Mouse (Mus musculus) Muller cell, postnatal 12 days (primary cell): ENCODE measurements around the gene Sox11.

Experiments used
- DNase-seq: peaks from one replicate; pipeline ENCODE4 v3.0.0-alpha.2; 2015; ENCODE audit errors: inconsistent ontology term

Gene Sox11

DNA sequence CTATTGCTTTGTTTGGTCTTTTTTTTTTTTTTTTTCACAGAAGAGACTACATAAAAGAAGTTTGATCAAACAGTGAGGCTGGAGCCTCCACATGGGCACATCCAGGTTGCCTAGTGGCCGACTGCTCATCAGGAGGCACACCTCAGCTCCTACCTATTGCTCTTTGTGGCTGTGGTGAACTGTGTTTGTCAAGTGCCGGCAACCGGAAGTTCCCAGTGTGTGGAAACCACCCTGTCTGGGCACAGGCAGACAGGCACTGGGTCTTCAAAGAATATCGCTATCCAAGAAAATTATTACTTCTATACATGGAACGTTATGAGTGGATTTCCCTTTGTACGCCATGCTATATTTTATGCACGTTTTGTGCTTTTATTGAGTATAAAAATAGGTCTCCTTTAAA lies 6.0 kb downstream of the Sox11 start:
- no peak for DNase-seq

DNA sequence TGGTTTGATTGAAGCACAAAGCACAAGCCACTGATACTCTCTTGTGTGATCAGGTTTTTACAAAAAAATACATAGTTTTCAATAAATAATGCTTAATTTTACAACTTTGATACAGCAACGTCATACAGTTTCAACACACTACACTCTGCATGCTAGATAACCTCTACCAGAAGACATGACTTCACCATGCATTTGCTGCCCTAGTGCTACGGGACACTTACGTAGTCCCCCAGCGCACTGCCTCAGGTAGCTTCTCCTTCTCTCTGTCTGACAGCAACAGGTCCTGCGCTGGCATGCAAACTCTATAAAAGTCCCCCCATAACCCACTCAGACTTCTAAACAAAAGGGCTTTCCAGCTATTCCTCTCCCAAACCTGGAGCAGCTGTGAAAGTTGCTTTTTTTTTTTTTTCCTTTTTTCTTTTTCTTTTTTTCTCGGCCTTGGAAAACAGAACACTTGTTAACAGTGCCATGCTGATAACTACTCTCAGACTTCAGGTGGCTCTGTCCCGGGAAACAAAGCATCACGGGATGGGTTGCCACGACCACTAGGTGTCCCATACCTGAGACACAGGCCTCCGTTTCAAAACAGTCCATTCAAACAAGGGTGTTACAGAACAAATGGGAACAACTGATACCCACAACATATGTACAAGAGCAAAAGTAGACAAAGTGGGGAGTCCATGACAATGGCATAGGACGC lies 6.9 kb downstream of the Sox11 start:
- no peak for DNase-seq

DNA sequence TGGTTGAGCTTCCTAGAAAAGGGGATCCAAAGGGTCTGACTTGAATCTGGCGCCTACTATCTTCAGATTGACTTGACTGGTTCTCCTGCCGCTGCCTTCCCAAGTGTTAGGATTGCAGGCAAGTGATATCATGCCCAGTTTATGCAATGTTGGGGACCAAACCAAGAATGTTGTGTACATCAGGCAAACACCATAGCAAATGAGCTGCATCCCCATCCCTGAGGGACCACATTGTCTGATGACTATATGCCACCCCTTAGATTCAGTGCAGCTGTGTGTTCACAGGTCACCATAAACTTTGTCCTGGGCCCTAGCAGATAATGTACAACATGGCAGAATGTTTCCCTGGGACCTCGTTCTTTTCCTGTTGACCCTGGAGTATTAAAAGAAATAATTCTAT lies 8.8 kb downstream of the Sox11 start:
- no peak for DNase-seq

DNA sequence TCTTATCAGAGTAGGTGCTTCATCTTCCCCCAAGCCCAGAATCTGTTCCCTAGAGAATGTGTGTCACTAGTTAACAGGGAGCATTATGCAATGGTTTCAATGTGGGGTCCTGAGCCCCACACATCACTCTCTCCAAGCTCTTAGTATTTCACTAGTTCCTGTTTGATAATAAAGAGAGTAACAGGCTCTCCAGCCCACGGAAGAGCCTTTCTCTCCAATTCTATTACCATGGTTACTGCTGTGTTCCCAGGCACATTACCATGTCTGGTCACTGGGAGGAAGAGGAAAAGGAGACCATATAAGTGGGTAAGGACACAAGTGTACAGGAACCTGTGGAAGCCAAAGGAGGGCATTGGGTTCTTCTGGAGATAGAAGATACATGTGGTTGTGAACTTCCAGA lies 19.0 kb downstream of the Sox11 start:
- DNase-seq, result no peak

DNA sequence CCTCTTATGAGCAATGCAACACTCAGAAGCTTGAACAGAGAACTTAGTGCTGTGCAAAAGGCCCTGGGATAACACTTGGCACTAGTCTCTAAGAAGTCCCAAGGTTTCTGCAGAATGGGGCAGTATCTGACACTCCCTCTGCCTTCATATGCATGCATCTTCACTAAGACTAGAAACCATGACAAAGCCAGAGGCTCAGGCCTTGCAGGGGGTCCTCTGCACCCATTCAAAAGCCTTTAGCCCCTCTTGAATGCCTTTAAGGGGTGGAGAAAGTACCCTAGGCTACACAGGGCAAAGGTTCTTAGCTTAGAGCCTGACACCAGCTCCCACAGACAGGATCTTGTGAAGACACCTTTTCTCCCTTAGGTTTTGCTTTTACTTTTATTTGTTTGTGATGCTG lies 21.7 kb downstream of the Sox11 start:
- DNase-seq, result no peak

DNA sequence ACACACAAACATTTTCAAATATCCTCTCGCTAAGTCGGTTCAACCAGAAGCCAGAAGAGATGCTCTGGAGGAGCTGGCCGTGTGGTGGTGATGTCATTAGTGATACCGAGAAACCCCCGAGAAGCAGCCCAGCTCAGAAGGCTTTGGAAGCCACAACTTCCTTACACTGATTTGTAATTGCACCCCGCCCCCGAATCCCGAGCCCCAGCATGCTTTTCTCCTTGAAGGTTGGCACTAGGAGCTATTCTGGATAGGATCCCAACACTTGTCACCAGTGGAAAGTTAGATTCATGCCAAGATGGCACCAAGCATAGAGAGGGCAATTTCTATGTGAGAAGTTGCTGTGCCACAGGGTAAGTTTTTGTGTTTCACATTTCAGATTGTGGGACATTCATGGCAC lies 29.4 kb downstream of the Sox11 start:
- DNase-seq, result no peak

DNA sequence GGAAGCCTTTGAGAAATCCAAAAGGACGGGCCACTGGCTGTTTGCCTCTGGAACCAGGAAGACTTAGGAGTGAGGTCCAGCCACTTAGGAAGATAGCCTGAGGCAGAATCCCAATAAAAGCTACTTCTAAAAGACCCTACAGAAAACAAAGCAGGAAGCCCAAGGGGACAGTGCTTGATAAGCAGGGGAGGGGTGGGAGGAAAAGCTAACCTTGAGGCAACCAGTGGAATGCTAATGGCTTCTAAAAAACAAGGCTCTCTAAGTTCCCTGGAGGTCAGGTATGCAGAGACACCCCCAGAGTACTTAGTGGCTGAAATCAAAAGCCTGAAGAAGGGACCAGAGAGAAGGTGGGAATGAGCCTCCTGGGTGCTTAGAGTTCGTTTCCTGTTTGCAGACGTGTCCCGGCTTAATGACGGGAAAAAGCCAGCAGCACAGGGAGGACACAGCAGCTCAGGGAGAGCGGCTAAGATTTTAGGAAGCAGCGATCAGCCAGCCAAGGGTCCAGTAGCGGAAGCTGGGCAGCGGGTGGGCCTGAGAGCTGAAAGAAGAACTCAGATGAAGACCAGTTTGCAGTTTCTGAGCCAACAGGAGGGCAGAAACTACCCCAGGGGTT lies 30.4 kb downstream of the Sox11 start:
- DNase-seq, result no peak

DNA sequence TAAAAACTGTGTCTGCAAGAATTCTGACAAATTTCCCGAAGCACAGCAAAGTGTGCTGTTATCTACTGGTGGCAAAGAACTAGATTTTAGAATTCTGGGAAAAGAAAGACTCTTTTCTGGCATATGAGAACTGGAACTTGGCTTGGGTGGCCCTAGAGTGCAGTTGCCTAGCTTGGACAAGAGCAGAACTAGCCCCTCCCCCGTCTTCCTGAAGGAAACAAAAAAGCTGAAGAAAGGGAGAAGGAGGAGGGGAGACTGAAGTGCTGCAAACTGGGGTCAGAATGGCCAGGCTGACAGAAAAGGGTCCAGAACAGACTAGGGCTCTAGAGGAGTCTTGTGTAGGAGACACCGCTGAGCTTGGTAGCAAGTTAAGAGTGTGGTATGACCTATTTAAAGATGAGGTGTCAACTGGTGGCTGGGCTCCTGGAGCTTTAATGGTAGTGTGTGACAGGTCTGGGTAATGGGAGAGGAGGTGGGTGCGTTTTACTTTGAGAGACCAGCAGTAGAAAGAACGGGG lies 31.0 kb downstream of the Sox11 start:
- DNase-seq, result no peak

DNA sequence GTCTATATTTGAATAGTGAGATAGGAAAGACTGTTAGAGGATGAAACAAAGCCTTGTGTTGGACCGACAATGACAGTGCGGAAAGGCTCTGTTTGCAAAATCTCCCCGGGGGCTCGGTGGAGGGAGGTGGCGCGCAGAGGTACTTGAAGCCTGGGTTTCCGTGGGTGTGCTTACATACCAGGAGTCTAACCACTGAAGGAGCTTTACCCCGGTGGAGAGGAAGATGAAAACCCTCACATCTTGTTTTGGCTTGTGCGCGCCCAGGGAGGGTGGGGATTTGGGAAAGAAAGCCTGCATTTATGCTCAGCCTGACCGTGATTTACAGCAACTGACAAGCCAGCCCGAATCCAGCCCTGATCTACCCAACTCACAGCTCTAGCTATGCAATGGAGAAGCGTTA lies 31.7 kb downstream of the Sox11 start:
- DNase-seq, result no peak

DNA sequence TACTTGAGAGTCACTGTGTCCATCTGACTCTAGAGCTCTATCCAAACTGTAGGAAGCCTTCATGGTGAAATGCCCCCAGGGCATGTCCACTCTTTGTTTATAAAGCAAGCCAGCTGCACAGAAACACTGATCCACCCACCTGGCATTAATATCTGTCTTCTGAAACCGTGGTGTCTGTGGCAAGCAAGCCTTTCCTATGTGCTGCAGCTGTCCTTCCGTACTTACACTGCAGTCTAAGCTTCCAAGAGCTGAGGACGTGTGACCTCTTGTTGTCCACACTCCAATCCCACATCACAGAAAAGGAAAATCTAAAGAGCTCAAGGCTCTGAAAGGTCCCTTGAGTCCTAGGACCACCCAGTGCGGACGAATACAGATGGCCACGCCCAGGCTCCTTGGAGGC lies 32.4 kb downstream of the Sox11 start:
- DNase-seq, result no peak

DNA sequence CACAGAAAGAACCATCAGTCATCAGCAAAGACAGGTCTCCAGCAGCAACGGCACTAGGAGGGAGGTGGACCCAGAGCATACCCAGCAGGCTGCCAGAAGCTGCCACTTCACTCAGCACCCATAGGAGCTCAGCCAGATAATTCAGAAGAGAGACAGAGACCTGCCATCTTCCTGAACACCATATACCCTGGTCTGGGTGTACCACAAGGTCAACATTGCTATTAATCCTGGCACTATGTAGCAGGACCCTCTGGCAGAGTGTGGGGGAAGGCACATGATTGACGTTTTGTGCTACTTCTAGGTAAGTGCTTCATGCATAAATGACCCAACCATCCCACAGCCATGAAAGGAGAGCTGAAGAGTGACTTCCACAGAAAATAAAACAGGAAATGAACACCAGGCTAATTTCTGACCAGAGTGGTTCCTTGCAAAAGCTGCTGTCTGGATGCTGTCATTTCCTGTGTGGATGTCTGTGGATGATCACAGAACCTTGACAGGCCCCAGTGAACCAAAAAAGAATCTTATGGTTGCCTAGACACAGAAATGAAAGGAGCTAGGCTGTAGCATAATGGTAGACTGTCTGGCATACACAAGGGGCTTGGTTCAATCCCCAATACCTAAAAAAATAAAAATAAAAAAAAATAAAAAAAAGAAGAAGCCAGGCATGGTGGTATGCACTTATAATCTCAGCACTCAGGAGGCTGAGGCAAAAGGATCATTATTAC lies 37.5 kb downstream of the Sox11 start:
- DNase-seq, result peak; percentile 20

DNA sequence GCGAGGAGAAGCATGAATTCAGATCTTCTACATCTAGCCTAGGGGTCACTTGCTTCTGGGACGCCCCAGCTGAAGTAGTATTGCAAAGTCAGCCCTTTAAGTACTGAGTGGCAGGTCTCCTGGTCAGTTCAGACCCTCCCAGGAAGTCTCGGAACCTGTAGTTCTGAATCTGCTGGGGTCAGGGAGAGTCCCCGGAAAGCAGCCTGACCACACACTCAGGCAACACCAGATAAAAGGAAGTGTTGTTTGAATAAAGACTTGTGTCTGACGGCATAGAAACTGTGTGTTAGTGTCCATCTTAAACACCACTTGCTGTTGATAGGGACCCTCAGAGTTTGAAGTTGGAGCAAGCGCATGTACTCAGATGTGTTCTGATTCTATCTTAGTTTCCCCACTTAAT lies 39.2 kb downstream of the Sox11 start:
- DNase-seq, result no peak

DNA sequence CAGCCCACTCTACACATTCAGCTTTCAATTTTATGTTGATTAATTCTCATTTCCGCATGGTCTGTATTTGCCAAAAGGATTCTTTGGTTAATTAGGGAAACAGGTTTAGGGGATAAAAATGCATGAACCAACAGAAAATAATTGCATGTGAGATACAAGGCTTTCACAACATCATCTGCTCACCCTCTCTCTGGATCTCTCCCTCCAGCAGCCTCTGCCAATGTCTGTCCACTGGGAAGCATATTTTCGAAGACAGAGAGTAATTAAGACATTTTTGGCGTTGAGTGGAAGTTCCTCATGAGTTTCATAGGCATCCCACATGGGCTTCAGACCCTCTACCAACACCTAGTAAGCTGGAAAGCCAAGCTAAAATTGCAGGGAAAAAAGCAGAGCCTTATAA lies 43.7 kb downstream of the Sox11 start:
- DNase-seq, result peak; percentile 41

DNA sequence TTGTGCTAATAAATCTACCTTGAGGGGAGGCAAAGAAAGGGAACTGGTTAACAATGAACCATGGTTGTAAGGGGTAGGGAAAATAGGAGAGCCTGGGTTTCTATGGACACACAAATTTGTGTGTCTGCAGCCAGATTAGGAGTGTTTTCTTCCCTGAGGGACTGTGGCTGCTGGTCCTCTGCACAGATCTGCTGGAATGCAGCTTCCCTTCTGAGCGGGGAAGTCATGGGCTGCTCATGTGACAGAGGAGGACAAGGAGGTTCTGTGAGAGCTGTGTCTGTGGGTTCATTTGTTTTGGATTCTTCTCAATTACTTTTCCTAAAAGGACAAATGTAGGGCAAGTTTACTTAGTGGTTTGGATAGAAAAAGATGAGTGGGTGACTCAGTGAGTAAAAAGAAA lies 48.2 kb downstream of the Sox11 start:
- DNase-seq, result peak; percentile 85

DNA sequence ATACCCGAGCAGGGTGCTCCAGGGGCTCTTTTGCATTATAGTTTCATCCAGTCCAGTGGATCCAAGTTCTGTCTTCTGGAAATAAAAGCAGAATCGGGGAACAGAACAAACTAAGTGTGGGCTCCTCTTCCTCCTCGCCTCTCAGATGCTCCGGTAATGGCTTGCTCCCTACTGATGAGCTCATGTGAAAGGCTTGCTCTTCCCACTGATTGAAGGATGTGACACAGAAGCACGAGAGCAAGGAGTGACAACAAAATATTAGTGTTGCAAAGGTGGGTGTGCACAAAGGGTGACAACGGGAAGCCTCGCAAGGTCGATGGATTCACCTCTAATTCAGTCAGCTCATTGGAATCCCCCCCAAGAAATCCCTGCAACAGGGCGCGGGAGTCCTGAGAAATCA lies 48.6 kb downstream of the Sox11 start:
- DNase-seq, result peak; percentile 26

DNA sequence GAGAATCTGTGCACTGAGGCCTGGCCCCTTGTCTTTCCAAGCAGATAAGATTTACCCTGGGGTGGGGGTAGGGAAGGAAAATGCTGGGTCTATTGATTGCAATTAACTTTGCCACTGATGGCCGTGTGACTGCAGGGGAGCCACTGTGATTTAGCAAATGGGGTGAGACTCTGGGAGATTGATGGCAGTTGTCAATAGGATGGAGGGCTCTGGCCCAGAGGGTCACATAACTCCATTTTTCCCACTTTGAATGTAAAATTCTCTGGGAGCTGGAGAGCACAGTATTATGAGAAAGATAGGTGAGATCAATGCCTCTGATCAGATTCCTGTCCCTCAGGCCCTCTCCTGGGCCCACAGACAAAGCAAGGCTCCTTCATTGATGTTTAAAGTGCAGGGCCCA lies 49.2 kb downstream of the Sox11 start:
- DNase-seq, result no peak
